Mouse (Mus musculus) hindbrain, embryonic 15.5 days (tissue): ENCODE results near the gene Lrrc17. TPM values are rescaled to one million over a fixed set of nuclear protein-coding genes. Genes with fewer than 3 reads are reported as not detected.

Experiments used
- ATAC-seq: fragments of 200-750 bp; cut with Nextera tagmentation; 2 replicates; pipeline ENCODE4 v1.8.0; 2017; ENCODE audit warnings: low read depth, moderate number of reproducible peaks, moderate TSS enrichment; ENCODE audit not compliant: low FRiP score
- H3K27ac ChIP-seq: fragments of 300-500 bp; sonication (generic); replicated peaks from 2 replicates; pipeline ENCODE4 v1.5.1; 2015; ENCODE audit warnings: mild to moderate bottlenecking, inconsistent platforms
- H3K27me3 ChIP-seq: fragments of 300-500 bp; sonication (generic); 2 replicates; pipeline ENCODE4 v1.6.1; 2015; ENCODE audit warnings: control low read depth, inconsistent platforms
- H3K36me3 ChIP-seq: fragments of 300-500 bp; sonication (generic); 2 replicates; pipeline ENCODE4 v1.6.1; 2015; ENCODE audit warnings: control low read depth, inconsistent platforms
- H3K4me1 ChIP-seq: fragments of 300-500 bp; sonication (generic); replicated peaks from 2 replicates; pipeline ENCODE4 v1.6.1; 2015; ENCODE audit warnings: control low read depth, inconsistent platforms
- H3K4me2 ChIP-seq: fragments of 300-500 bp; sonication (generic); 2 replicates; pipeline ENCODE4 v1.6.1; 2015; ENCODE audit warnings: moderate library complexity, mild to moderate bottlenecking, inconsistent platforms
- H3K4me3 ChIP-seq: fragments of 300-500 bp; sonication (generic); 2 replicates; pipeline ENCODE4 v1.5.1; 2015; ENCODE audit warnings: mild to moderate bottlenecking, inconsistent platforms
- H3K9ac ChIP-seq: fragments of 300-500 bp; sonication (generic); 2 replicates; pipeline ENCODE4 v1.6.1; 2015; ENCODE audit warnings: inconsistent platforms
- H3K9me3 ChIP-seq: fragments of 300-500 bp; sonication (generic); 2 replicates; pipeline ENCODE4 v1.6.1; 2016; ENCODE audit warnings: control low read depth, inconsistent platforms
- WGBS: fragments of 180-500 bp; shearing (Covaris S2); methylation state at CpG from one replicate; pipeline ENCODE4 v1.1.7; 2015; 5-methylcytosine and 5-hydroxymethylcytosine counted together
- polyA plus RNA-seq: library from polyadenylated mRNA; unstranded; fragments of >200 nt; fragmentation: Nextera tagmentation; extraction: Ambion mirVana; gene quantifications from 2 replicates; pipeline ENCODE4 v1.2.1, GENCODE M21; 2015

Gene Lrrc17
- polyA plus RNA-seq, 1 experiment from 2014 or later = 5.7 TPM

GRCm38 (mm10) chr5:21616450-21617009 lies 73.2 kb downstream of the Lrrc17 start:
- Histone ChIP-seq H3K36me3 (no peaks in the 10 kb centered on the region), H3K4me2 (no peak overlapping the region), H3K27ac (no peak overlapping the region), H3K4me1 (no peaks in the 10 kb centered on the region), H3K4me3 (no peak overlapping the region), H3K9me3 (no peaks in the 10 kb centered on the region), H3K27me3 (no peaks in the 10 kb centered on the region), H3K9ac (no peak overlapping the region)
- no peak for ATAC-seq
- 85% methylated on average over 3 of the region's 3 CpGs for WGBS

Other genes with a start within 250 kb of the Lrrc17 start
- 4.5 and 5.1 TPM in 2 replicates for gene Fgl2, start 170.9 kb upstream of the Lrrc17 start, polyA plus RNA-seq
- 1.0 and 1.2 TPM in 2 replicates for gene Ccdc146, start 118.9 kb upstream of the Lrrc17 start, polyA plus RNA-seq
- 9.0 and 9.3 TPM in 2 replicates for gene Fam185a, start 118.6 kb upstream of the Lrrc17 start, polyA plus RNA-seq
- 0.22 and 0.40 TPM in 2 replicates for gene Fbxl13, start 102.1 kb downstream of the Lrrc17 start, polyA plus RNA-seq
- gene Armc10, start 102.3 kb downstream of the Lrrc17 start, polyA plus RNA-seq = 49.0 and 49.1 TPM in 2 replicates
- 2.5 and 2.8 TPM in 2 replicates for gene Napepld, start 157.8 kb downstream of the Lrrc17 start, polyA plus RNA-seq
- 68.7 and 71.6 TPM in 2 replicates for gene Pmpcb, start 193.6 kb downstream of the Lrrc17 start, polyA plus RNA-seq
- gene Dnajc2, start 241.7 kb downstream of the Lrrc17 start, polyA plus RNA-seq = 64.1 and 69.9 TPM in 2 replicates
- 180 and 182 TPM in 2 replicates for gene Psmc2, start 241.7 kb downstream of the Lrrc17 start, polyA plus RNA-seq